Mouse (Mus musculus) hindbrain, embryonic 15.5 days (tissue): ENCODE data around the gene Slc46a1. TPM values are rescaled to one million over a fixed set of nuclear protein-coding genes. Genes with fewer than 3 reads are reported as not detected.

Experiments used
- ATAC-seq: fragments of 200-750 bp; cut with Nextera tagmentation; 2 replicates; pipeline ENCODE4 v1.8.0; 2017; ENCODE audit warnings: low read depth, moderate number of reproducible peaks, moderate TSS enrichment; ENCODE audit not compliant: low FRiP score
- H3K27ac ChIP-seq: fragments of 300-500 bp; sonication (generic); replicated peaks from 2 replicates; pipeline ENCODE4 v1.5.1; 2015; ENCODE audit warnings: mild to moderate bottlenecking, inconsistent platforms
- H3K27me3 ChIP-seq: fragments of 300-500 bp; sonication (generic); 2 replicates; pipeline ENCODE4 v1.6.1; 2015; ENCODE audit warnings: control low read depth, inconsistent platforms
- H3K36me3 ChIP-seq: fragments of 300-500 bp; sonication (generic); 2 replicates; pipeline ENCODE4 v1.6.1; 2015; ENCODE audit warnings: control low read depth, inconsistent platforms
- H3K4me1 ChIP-seq: fragments of 300-500 bp; sonication (generic); replicated peaks from 2 replicates; pipeline ENCODE4 v1.6.1; 2015; ENCODE audit warnings: control low read depth, inconsistent platforms
- H3K4me2 ChIP-seq: fragments of 300-500 bp; sonication (generic); 2 replicates; pipeline ENCODE4 v1.6.1; 2015; ENCODE audit warnings: moderate library complexity, mild to moderate bottlenecking, inconsistent platforms
- H3K4me3 ChIP-seq: fragments of 300-500 bp; sonication (generic); 2 replicates; pipeline ENCODE4 v1.5.1; 2015; ENCODE audit warnings: mild to moderate bottlenecking, inconsistent platforms
- H3K9ac ChIP-seq: fragments of 300-500 bp; sonication (generic); 2 replicates; pipeline ENCODE4 v1.6.1; 2015; ENCODE audit warnings: inconsistent platforms
- H3K9me3 ChIP-seq: fragments of 300-500 bp; sonication (generic); 2 replicates; pipeline ENCODE4 v1.6.1; 2016; ENCODE audit warnings: control low read depth, inconsistent platforms
- WGBS: fragments of 180-500 bp; shearing (Covaris S2); methylation state at CpG from one replicate; pipeline ENCODE4 v1.1.7; 2015; 5-methylcytosine and 5-hydroxymethylcytosine counted together
- polyA plus RNA-seq: library from polyadenylated mRNA; unstranded; fragments of >200 nt; fragmentation: Nextera tagmentation; extraction: Ambion mirVana; gene quantifications from 2 replicates; pipeline ENCODE4 v1.2.1, GENCODE M21; 2015

Gene Slc46a1
- 26.0 and 28.4 TPM in 2 replicates for polyA plus RNA-seq

GRCm38 (mm10) chr11:78465568-78466180, at the start of gene Slc46a1:
Slc46a1 (plus strand) TSS chr11:78465697.
- under 1% methylated on average over 41 of the region's 41 CpGs for WGBS
- Histone ChIP-seq H3K4me3 (peak within 1 kb of the TSS; percentile 82), H3K4me1 (peaks cover 18% of the 10 kb centered on the region), H3K36me3 (no peaks in the 10 kb centered on the region), H3K9ac (peak within 1 kb of the TSS; percentile 86), H3K9me3 (no peaks in the 10 kb centered on the region), H3K4me2 (peak within 1 kb of the TSS; percentile 88), H3K27me3 (no peaks in the 10 kb centered on the region), H3K27ac (peak within 1 kb of the TSS; percentile 91)
- peak; percentile 92 for ATAC-seq

DNA sequence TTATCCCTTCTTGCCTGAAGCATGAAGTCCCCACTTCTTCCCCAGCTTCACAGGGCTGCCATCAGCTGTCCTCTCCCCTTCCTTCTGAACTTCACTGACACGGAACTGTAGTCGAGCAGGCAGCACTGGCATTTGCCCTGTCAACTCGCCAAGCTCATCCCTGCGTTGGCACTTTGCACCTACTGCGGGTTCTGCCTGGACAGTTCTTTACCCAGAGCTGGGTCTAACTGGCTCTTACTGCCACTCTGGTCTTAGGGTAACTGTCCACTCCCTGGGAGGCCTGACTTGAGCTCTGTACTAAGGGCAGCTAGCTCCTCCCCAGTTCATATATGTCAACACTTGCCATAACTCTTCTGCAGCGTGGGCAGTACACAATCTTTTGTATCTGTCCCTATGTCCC, 48.6 kb upstream of the Slc46a1 start:
- Histone ChIP-seq H3K27me3 (no peaks in the 10 kb centered on the region), H3K4me3 (no peak overlapping the region), H3K4me2 (no peak overlapping the region), H3K27ac (no peak overlapping the region), H3K4me1 (no peaks in the 10 kb centered on the region), H3K9me3 (no peaks in the 10 kb centered on the region), H3K36me3 (no peaks in the 10 kb centered on the region), H3K9ac (no peak overlapping the region)
- ATAC-seq = no peak
- 88% methylated on average over 6 of the region's 6 CpGs for WGBS

GRCm38 (mm10) chr11:78420263-78420889, 45.1 kb upstream of the Slc46a1 start:
- H3K9ac ChIP-seq = no peak overlapping the region
- H3K4me1 ChIP-seq = no peaks in the 10 kb centered on the region
- H3K4me2 ChIP-seq = no peak overlapping the region
- no peak for ATAC-seq
- H3K27ac ChIP-seq = no peak overlapping the region
- H3K27me3 ChIP-seq = no peaks in the 10 kb centered on the region
- H3K9me3 ChIP-seq = no peaks in the 10 kb centered on the region
- WGBS = 86% methylated on average over 12 of the region's 12 CpGs
- H3K36me3 ChIP-seq = no peaks in the 10 kb centered on the region
- H3K4me3 ChIP-seq = no peak overlapping the region

DNA sequence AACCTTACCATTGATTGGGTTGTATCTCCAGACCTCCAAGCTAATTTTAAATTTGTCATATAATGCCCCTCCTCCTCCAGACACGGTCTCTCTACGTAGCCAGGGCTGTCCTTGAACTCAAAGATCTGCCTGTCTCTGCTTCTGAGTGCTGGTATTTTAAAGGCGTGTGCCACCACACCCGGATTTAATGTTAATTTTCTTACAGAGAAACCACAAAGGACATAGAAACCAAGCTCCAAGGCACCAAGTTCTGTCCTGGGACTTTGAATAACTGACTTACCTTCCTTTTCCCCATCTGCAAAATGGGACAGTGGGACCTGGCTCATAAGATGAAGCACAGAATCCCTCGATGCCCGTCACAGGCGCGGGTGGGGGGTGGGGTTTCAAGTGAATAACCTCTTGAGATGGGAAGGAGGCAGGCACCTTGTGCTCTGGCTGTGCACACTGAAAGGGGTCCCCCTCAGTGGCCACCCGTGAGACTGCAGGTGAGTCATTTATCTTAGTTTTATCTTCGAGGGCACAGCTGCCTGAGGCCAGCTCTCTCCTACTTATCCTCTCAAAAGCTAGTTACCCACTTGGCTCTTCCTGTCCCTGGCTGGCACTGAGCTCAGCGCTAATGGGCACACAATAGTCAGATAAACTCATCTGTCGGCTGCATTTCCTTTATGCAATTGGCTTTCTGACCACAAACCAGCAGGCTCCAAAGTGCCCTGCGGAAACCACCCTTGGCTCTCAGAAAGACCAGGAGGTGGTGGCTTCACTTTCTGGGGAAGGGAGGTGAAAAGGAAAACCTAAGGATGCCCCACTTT, 44.1 kb upstream of the Slc46a1 start:
- no peaks in the 10 kb centered on the region for H3K9me3 ChIP-seq
- ATAC-seq = no peak
- no peaks in the 10 kb centered on the region for H3K36me3 ChIP-seq
- no peak overlapping the region for H3K4me2 ChIP-seq
- 66% methylated on average over 13 of the region's 13 CpGs for WGBS
- no peak overlapping the region for H3K4me3 ChIP-seq
- H3K27ac ChIP-seq = no peak overlapping the region
- no peak overlapping the region for H3K9ac ChIP-seq
- H3K4me1 ChIP-seq = no peaks in the 10 kb centered on the region
- no peaks in the 10 kb centered on the region for H3K27me3 ChIP-seq

GRCm38 (mm10) chr11:78422055-78422819, 43.3 kb upstream of the Slc46a1 start, which contains the start of gene Slc13a2:
Slc13a2 (minus strand) TSS chr11:78422217.
- WGBS = 25% methylated on average over 13 of the region's 13 CpGs
- Histone ChIP-seq H3K4me1 (no peaks in the 10 kb centered on the region), H3K27me3 (no peaks in the 10 kb centered on the region), H3K36me3 (no peaks in the 10 kb centered on the region), H3K4me2 (no peak within 1 kb of the TSS), H3K27ac (no peak within 1 kb of the TSS), H3K9me3 (no peaks in the 10 kb centered on the region), H3K4me3 (no peak within 1 kb of the TSS), H3K9ac (no peak within 1 kb of the TSS)
- no peak for ATAC-seq

GRCm38 (mm10) chr11:78424352-78424751, 41.1 kb upstream of the Slc46a1 start:
- no peaks in the 10 kb centered on the region for H3K27me3 ChIP-seq
- no peak overlapping the region for H3K4me3 ChIP-seq
- no peaks in the 10 kb centered on the region for H3K36me3 ChIP-seq
- H3K9me3 ChIP-seq = no peaks in the 10 kb centered on the region
- H3K9ac ChIP-seq = no peak overlapping the region
- WGBS = 65% methylated on average over 2 of the region's 2 CpGs
- ATAC-seq = no peak
- H3K4me1 ChIP-seq = no peaks in the 10 kb centered on the region
- no peak overlapping the region for H3K4me2 ChIP-seq
- no peak overlapping the region for H3K27ac ChIP-seq

GRCm38 (mm10) chr11:78425572-78425971, 39.9 kb upstream of the Slc46a1 start:
- no peaks in the 10 kb centered on the region for H3K27me3 ChIP-seq
- no peaks in the 10 kb centered on the region for H3K9me3 ChIP-seq
- ATAC-seq = no peak
- no peak overlapping the region for H3K4me2 ChIP-seq
- no peak overlapping the region for H3K9ac ChIP-seq
- no peaks in the 10 kb centered on the region for H3K36me3 ChIP-seq
- no peak overlapping the region for H3K4me3 ChIP-seq
- H3K27ac ChIP-seq = no peak overlapping the region
- no peaks in the 10 kb centered on the region for H3K4me1 ChIP-seq
- 90% methylated on average over 1 of the region's 1 CpGs for whole genome bisulfite sequencing

DNA sequence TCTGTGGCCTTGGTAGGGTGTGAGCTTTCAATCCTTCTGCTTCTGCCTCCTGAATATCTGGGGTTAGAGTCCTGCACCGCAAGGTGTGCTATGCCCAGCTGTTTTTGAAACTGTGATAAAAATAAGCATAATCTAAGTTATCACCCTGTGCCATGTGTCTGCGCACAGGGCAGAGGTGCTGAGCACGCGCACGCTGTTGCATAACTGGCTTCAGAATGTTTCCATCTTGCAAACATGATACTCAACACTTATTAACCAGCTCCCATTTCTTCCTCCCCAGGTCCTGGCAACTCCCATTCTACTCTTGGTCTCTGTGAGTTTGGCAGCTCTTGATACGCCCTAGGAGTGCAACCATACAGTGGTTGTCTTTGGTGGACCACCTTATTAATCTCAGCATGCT, 37.8 kb upstream of the Slc46a1 start:
- no peak overlapping the region for H3K9ac ChIP-seq
- H3K36me3 ChIP-seq = no peaks in the 10 kb centered on the region
- H3K9me3 ChIP-seq = no peaks in the 10 kb centered on the region
- no peak for ATAC-seq
- no peak overlapping the region for H3K4me2 ChIP-seq
- no peaks in the 10 kb centered on the region for H3K4me1 ChIP-seq
- no peaks in the 10 kb centered on the region for H3K27me3 ChIP-seq
- H3K27ac ChIP-seq = no peak overlapping the region
- H3K4me3 ChIP-seq = no peak overlapping the region
- 95% methylated on average over 6 of the region's 6 CpGs for WGBS

- Histone ChIP-seq H3K4me2 (no peak overlapping the region), H3K36me3 (no peaks in the 10 kb centered on the region), H3K9ac (no peak overlapping the region), H3K4me3 (no peak overlapping the region), H3K4me1 (no peaks in the 10 kb centered on the region), H3K27me3 (no peaks in the 10 kb centered on the region), H3K9me3 (no peaks in the 10 kb centered on the region), H3K27ac (no peak overlapping the region)
- no peak for ATAC-seq
- WGBS = 74% methylated on average over 5 of the region's 5 CpGs
These were observed 37.2 kb upstream of the Slc46a1 start for GRCm38 (mm10) chr11:78428309-78428708.

GRCm38 (mm10) chr11:78430195-78430878, 35.2 kb upstream of the Slc46a1 start:
- H3K27me3 ChIP-seq = no peaks in the 10 kb centered on the region
- H3K9me3 ChIP-seq = no peaks in the 10 kb centered on the region
- no peak overlapping the region for H3K4me3 ChIP-seq
- WGBS = 51% methylated on average over 11 of the region's 11 CpGs
- no peak overlapping the region for H3K9ac ChIP-seq
- H3K36me3 ChIP-seq = no peaks in the 10 kb centered on the region
- ATAC-seq = no peak
- H3K27ac ChIP-seq = no peak overlapping the region
- no peak overlapping the region for H3K4me2 ChIP-seq
- no peaks in the 10 kb centered on the region for H3K4me1 ChIP-seq

GRCm38 (mm10) chr11:78431176-78431575, 34.3 kb upstream of the Slc46a1 start:
- 90% methylated on average over 10 of the region's 10 CpGs for WGBS
- no peaks in the 10 kb centered on the region for H3K9me3 ChIP-seq

More at GRCm38 (mm10) chr11:78431176-78431575, 34.3 kb upstream of the Slc46a1 start:
- no peak for ATAC-seq
- H3K4me1 ChIP-seq = no peaks in the 10 kb centered on the region
- H3K36me3 ChIP-seq = no peaks in the 10 kb centered on the region
- H3K9ac ChIP-seq = no peak overlapping the region
- H3K27ac ChIP-seq = no peak overlapping the region
- no peak overlapping the region for H3K4me3 ChIP-seq
- no peak overlapping the region for H3K4me2 ChIP-seq
- no peaks in the 10 kb centered on the region for H3K27me3 ChIP-seq
